Mouse (Mus musculus): ENCODE measurements around the gene Gm4565. TPM values are rescaled to one million over a fixed set of nuclear protein-coding genes. Genes with fewer than 3 reads are reported as not detected.
"Not testable (repeated sequence)": the region's sequence is repeated elsewhere in the genome, so short reads cannot be mapped to it uniquely, and the experiment has no call there.

Gene Gm4565
- total RNA-seq (2017): not detected in 2 replicates

- ATAC-seq (ENCODE audit: extremely low read depth, insufficient number of reproducible peaks, low FRiP score, poor library complexity, severe bottlenecking): not testable (repeated sequence)
Measured at GRCm38 (mm10) chr7:22588027-22588426, at the start of gene Gm4565. Gene Gm4565, minus strand, starts transcription at chr7:22588127.

GRCm38 (mm10) chr7:22565243-22565642, 22.7 kb downstream of the Gm4565 start, which contains the start of gene Gm4201:
Gene Gm4201, minus strand, starts transcription at chr7:22565343.
- ATAC-seq (ENCODE audit: extremely low read depth, insufficient number of reproducible peaks, low FRiP score, poor library complexity, severe bottlenecking): not testable (repeated sequence)

- ATAC-seq (ENCODE audit: extremely low read depth, insufficient number of reproducible peaks, low FRiP score, poor library complexity, severe bottlenecking): not testable (repeated sequence)
Measured at GRCm38 (mm10) chr7:22534787-22535186, 53.1 kb downstream of the Gm4565 start, which contains the start of gene Gm8677. Gene Gm8677, minus strand, starts transcription at chr7:22534887.

Other genes starting within 250 kb of the Gm4565 start
- gene Gm8660, start 217.1 kb downstream of the Gm4565 start, total RNA-seq (2017): not detected in 2 replicates
- not detected in 2 replicates for gene Vmn1r148, start 174.5 kb downstream of the Gm4565 start, total RNA-seq (2017)
- not detected in 2 replicates for gene Vmn1r149, start 149.9 kb downstream of the Gm4565 start, total RNA-seq (2017)
- gene Gm10665, start 124.1 kb downstream of the Gm4565 start, total RNA-seq (2017): not detected in 2 replicates
- gene Vmn1r151, start 88.4 kb downstream of the Gm4565 start, total RNA-seq (2017): not detected in 2 replicates
- gene Vmn1r152, start 65.2 kb downstream of the Gm4565 start, total RNA-seq (2017): not detected in 2 replicates
- gene Gm8677, start 53.2 kb downstream of the Gm4565 start, total RNA-seq (2017): not detected in 2 replicates
- not detected in 2 replicates for gene Gm4201, start 22.8 kb downstream of the Gm4565 start, total RNA-seq (2017)
- not detected in 2 replicates for gene Vmn1r155, start 69.9 kb upstream of the Gm4565 start, total RNA-seq (2017)
- gene Gm8693, start 104.2 kb upstream of the Gm4565 start, total RNA-seq (2017): not detected in 2 replicates
- gene Gm4567, start 131.6 kb upstream of the Gm4565 start, total RNA-seq (2017): not detected in 2 replicates
- not detected in 2 replicates for gene Vmn1r157, start 173.6 kb upstream of the Gm4565 start, total RNA-seq (2017)
- gene Vmn1r158, start 202.7 kb upstream of the Gm4565 start, total RNA-seq (2017): not detected in 2 replicates